Mouse (Mus musculus) lung, postnatal 0 days (tissue): ENCODE data around the gene Schip1.

Experiments
- CTCF ChIP-seq: IDR thresholded peaks from 2 replicates; pipeline ENCODE4 v1.5.1; 2016; ENCODE audit warnings: antibody characterized with exemption, mild to moderate bottlenecking
- EP300 ChIP-seq: IDR thresholded peaks from 2 replicates; pipeline ENCODE4 v1.6.1; 2016; ENCODE audit warnings: antibody characterized with exemption, mild to moderate bottlenecking, control low read depth

DNA sequence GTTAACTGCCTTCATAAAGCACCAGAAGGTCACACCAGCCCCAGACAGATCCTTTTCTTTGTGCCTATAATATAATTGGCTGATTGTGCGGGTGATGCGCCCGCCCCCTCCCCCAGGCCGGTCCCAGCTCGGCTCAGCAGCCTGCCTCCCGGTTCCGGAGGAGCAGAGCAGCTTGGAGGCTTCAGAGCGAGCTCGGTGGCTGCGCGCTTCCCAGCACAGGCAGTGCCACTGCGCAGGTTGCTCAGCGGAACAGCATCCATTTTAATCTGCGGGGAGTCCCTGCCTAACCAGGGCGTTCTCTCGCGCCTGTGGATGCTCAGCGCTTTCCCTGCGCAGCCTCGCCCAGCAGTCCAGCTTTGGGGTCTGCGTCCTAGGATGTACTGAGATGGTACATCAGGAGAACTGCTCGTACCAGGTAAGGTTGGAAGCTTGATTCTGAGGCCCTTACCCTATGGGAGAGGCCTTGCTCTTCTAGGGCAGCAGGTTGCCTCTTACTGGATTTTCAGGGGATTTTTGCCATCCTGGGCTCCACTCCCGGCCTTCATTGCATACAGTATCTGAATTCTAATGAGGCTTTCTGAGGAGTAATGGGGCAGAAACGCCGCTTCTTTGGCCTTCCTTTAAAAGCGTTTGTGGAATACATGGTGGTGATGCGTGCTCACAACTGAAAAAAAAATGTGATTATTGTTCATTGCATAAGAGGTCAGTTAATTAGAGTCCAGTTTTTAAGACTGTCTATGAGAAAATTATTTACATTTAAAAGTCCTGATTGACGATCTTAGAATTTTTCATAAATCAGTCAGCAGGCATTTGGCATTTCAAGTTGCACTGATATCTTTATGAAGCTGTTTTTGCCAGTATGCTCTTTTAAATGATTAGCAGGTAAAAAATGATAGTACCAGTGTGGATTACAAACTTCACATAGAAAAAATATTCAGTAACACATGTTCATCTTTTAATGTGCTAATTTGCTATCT lies 507.9 kb downstream of the Schip1 start:
- no peak for TF ChIP-seq CTCF
- no peak for TF ChIP-seq EP300
